Mouse (Mus musculus): ENCODE results near the gene Zfp319. TPM values are rescaled to one million over a fixed set of nuclear protein-coding genes. Genes with fewer than 3 reads are reported as not detected.

Zfp319 gene
- polyA plus RNA-seq, 1 experiment from 2014 or later, result 11.1 TPM

- Histone ChIP-seq H3K36me3 (no peaks in the 10 kb centered on the region), H3K27me3 (no peaks in the 10 kb centered on the region), H3K27ac (no peak overlapping the region), H3K4me3 (no peak overlapping the region), H3K9ac (peak overlapping the region; percentile 1; the same call in 1 of the 2 replicates), H3K4me2 (replicated peaks) (no peak overlapping the region), H3K9me3 (no peaks in the 10 kb centered on the region), H3K4me1 (peaks cover 14% of the 10 kb centered on the region)
- no peak for ATAC-seq (ENCODE audit: low FRiP score, low read depth)
- 57% methylated on average over 6 of the region's 6 CpGs for WGBS
These were observed 42.6 kb downstream of the Zfp319 start for GRCm38 (mm10) chr8:95289066-95289650.

- no peak overlapping the region for H3K9ac ChIP-seq
- H3K27me3 ChIP-seq, result no peaks in the 10 kb centered on the region
- H3K36me3 ChIP-seq, result no peaks in the 10 kb centered on the region
- H3K27ac ChIP-seq, result no peak overlapping the region
- H3K9me3 ChIP-seq, result no peaks in the 10 kb centered on the region
- H3K4me3 ChIP-seq, result no peak overlapping the region
- ATAC-seq (ENCODE audit: low FRiP score, low read depth), result no peak
- H3K4me1 ChIP-seq, result no peaks in the 10 kb centered on the region
- WGBS, result 65% methylated on average over 5 of the region's 5 CpGs
- no peak overlapping the region for H3K4me2 ChIP-seq (replicated peaks)
These were observed 50.3 kb downstream of the Zfp319 start for GRCm38 (mm10) chr8:95281493-95281892.

Other genes with a start within 250 kb of the Zfp319 start
- gene Kifc3, start 129.1 kb downstream of the Zfp319 start, polyA plus RNA-seq (2015; fragmentation: Nextera tagmentation; extraction: Ambion mirVana), result 15.5 and 16.8 TPM in 2 replicates
- 0.31 and 0.61 TPM in 2 replicates for gene Cngb1, start 25.4 kb downstream of the Zfp319 start, polyA plus RNA-seq (2015; fragmentation: Nextera tagmentation; extraction: Ambion mirVana)
- gene Tepp, start 21.4 kb downstream of the Zfp319 start, polyA plus RNA-seq (2015; fragmentation: Nextera tagmentation; extraction: Ambion mirVana), result 0.64 TPM in 1 of 2 replicates, not detected in the other
- 43.5 and 46.0 TPM in 2 replicates for gene Usb1, start 334 bp upstream of the Zfp319 start, polyA plus RNA-seq (2015; fragmentation: Nextera tagmentation; extraction: Ambion mirVana)
- 7.7 and 9.2 TPM in 2 replicates for gene Mmp15, start 20.3 kb upstream of the Zfp319 start, polyA plus RNA-seq (2015; fragmentation: Nextera tagmentation; extraction: Ambion mirVana)
- 154 and 161 TPM in 2 replicates for gene Cfap20, start 102.9 kb upstream of the Zfp319 start, polyA plus RNA-seq (2015; fragmentation: Nextera tagmentation; extraction: Ambion mirVana)
- gene Csnk2a2, start 158.1 kb upstream of the Zfp319 start, polyA plus RNA-seq (2015; fragmentation: Nextera tagmentation; extraction: Ambion mirVana), result 11.9 and 15.4 TPM in 2 replicates
- gene Ccdc113, start 202.1 kb upstream of the Zfp319 start, polyA plus RNA-seq (2015; fragmentation: Nextera tagmentation; extraction: Ambion mirVana), result 0.22 and 0.24 TPM in 2 replicates
- not detected in 2 replicates for gene Prss54, start 244.4 kb upstream of the Zfp319 start, polyA plus RNA-seq (2015; fragmentation: Nextera tagmentation; extraction: Ambion mirVana)